Mouse (Mus musculus) forebrain, embryonic 12.5 days (tissue): ENCODE measurements around the gene Lrrc71. TPM values are rescaled to one million over a fixed set of nuclear protein-coding genes. Genes with fewer than 3 reads are reported as not detected.

Experiments used
- ATAC-seq: fragments of 200-750 bp; cut with Nextera tagmentation; 2 replicates; pipeline ENCODE4 v1.8.0; 2017; ENCODE audit warnings: moderate TSS enrichment; ENCODE audit not compliant: low FRiP score
- H3K27ac ChIP-seq: fragments of 300-500 bp; sonication (generic); 2 replicates; pipeline ENCODE4 v1.5.1; 2016; ENCODE audit warnings: mild to moderate bottlenecking
- H3K27me3 ChIP-seq: fragments of 300-500 bp; sonication (generic); 2 replicates; pipeline ENCODE4 v1.6.1; 2016; ENCODE audit warnings: mild to moderate bottlenecking
- H3K36me3 ChIP-seq: fragments of 300-500 bp; sonication (generic); replicated peaks from 2 replicates; pipeline ENCODE4 v1.6.1; 2016; ENCODE audit warnings: mild to moderate bottlenecking
- H3K4me1 ChIP-seq: fragments of 300-500 bp; sonication (generic); 2 replicates; pipeline ENCODE4 v1.6.1; 2016
- H3K4me2 ChIP-seq: fragments of 300-500 bp; sonication (generic); 2 replicates; pipeline ENCODE4 v1.6.1; 2016; ENCODE audit warnings: mild to moderate bottlenecking, moderate library complexity
- H3K4me3 ChIP-seq: fragments of 300-500 bp; sonication (generic); replicated peaks from 2 replicates; pipeline ENCODE4 v1.5.1; 2016; ENCODE audit warnings: mild to moderate bottlenecking
- H3K9ac ChIP-seq: fragments of 300-500 bp; sonication (generic); 2 replicates; pipeline ENCODE4 v1.6.1; 2016; ENCODE audit warnings: mild to moderate bottlenecking
- H3K9me3 ChIP-seq: fragments of 300-500 bp; sonication (generic); 2 replicates; pipeline ENCODE4 v1.6.1; 2016
- WGBS: fragments of 180-500 bp; shearing (Covaris S2); methylation state at CpG from one replicate; pipeline ENCODE4 v1.1.7; 2016; 5-methylcytosine and 5-hydroxymethylcytosine counted together
- polyA plus RNA-seq: library from polyadenylated mRNA; unstranded; fragments of >200 nt; fragmentation: Nextera tagmentation; extraction: Ambion mirVana; gene quantifications from 2 replicates; pipeline ENCODE4 v1.2.1, GENCODE M21; 2016

Lrrc71 gene
- polyA plus RNA-seq, 1 experiment from 2014 or later: 0.26 TPM

DNA sequence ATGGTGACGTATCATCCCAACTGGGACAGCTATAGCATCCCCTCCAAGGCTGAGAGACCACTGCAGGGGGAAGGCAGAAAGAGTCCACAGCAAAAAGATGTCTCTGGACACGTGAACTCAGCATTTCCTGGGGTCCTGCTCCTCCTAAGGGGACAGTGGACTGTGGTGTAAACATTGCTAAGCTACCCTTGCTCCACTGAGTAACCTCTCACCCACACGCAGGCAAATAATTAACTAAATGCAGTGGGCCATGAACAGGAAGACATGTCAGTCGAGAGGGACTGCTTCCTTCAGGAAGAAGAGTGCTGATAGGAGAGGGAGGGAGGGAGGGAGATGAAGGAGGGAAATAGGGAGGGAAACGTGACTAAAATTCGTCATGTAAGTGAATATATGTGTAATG is 22.7 kb upstream of the Lrrc71 start:
- H3K4me1 ChIP-seq: peaks cover 16% of the 10 kb centered on the region; the same call in 1 of the 2 replicates
- H3K36me3 ChIP-seq: no peaks in the 10 kb centered on the region
- H3K4me2 ChIP-seq: no peak overlapping the region
- 63% methylated on average over 6 of the region's 6 CpGs for WGBS
- H3K4me3 ChIP-seq: no peak overlapping the region
- no peaks in the 10 kb centered on the region for H3K9me3 ChIP-seq
- peaks cover 58% of the 10 kb centered on the region for H3K27me3 ChIP-seq
- no peak overlapping the region for H3K27ac ChIP-seq
- ATAC-seq: no peak
- no peak overlapping the region for H3K9ac ChIP-seq

DNA sequence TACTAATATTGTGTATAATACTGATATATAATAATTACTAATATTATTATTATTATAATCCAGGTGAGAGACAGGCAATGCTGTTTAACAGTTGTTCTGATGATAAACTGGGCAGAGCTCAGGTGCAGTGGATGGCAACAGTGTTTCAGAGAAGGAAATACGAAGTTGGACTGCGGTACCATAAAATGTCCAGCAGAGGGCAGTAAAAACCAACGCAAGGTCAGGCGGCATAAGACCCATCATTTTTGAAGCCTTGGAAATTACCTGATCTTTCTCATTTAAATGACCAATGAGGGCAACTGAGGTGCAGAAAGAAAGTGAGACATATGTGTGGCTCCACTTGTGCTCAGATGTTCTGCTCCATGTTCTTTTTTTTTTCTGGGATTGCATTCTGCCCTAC is 21.9 kb upstream of the Lrrc71 start:
- Histone ChIP-seq H3K27me3 (peaks cover 66% of the 10 kb centered on the region), H3K9ac (no peak overlapping the region), H3K36me3 (no peaks in the 10 kb centered on the region), H3K9me3 (no peaks in the 10 kb centered on the region), H3K4me1 (0 out of 2 replicates have a peak, but pooled peaks cover 11% of the 10 kb centered on the region), H3K4me2 (no peak overlapping the region), H3K27ac (no peak overlapping the region), H3K4me3 (no peak overlapping the region)
- under 1% methylated on average over 4 of the region's 4 CpGs for WGBS
- no peak for ATAC-seq

DNA sequence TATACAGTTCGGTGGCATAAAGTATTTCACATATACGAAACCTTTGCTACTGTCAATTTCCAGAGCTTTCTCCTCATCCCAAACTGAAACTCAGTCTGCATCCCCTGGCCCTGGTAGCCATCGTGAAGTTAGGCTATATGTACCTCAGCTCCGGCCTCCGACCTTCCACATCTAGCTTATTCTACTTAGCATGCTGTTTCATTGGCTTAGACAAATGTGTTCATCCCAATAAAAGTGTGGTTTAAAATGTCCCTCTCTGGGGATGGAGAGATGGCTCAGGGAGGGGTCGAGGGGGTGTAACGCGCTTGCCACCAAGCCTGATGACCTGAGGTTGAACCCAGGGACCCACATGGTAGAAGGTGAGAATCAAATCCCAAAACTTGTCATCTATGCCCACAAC is 21.1 kb upstream of the Lrrc71 start:
- H3K27me3 ChIP-seq: peaks cover 72% of the 10 kb centered on the region

DNA sequence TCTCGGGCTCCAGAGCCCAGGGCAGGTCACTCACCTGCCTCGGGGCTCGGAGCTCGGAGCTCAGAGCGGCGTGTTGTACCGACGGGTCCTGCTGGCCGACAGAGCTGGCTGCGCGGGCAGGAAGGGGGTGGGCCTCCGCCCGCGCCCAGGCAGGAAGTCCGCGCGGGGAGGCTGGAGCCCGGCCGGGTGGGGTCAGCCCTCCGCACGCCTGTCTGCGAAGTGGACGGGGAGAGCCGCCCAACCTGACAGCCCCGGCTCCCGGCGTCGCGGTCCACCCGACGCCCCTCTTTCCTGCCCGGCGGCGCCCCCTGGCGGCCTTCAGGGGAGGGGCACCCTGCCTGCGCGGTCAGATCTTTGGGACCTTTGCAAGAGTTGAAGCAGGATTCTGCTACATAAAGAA is 20.4 kb upstream of the Lrrc71 start:
- no peak overlapping the region for H3K27ac ChIP-seq

More for the DNA sequence above, 21.1 kb upstream of the Lrrc71 start:
- Histone ChIP-seq H3K27ac (no peak overlapping the region), H3K36me3 (no peaks in the 10 kb centered on the region), H3K9me3 (no peaks in the 10 kb centered on the region), H3K9ac (no peak overlapping the region), H3K4me2 (no peak overlapping the region), H3K4me1 (0 out of 2 replicates have a peak, but pooled peaks cover 15% of the 10 kb centered on the region), H3K4me3 (no peak overlapping the region)
- no peak for ATAC-seq
- WGBS: 86% methylated on average over 8 of the region's 8 CpGs

DNA sequence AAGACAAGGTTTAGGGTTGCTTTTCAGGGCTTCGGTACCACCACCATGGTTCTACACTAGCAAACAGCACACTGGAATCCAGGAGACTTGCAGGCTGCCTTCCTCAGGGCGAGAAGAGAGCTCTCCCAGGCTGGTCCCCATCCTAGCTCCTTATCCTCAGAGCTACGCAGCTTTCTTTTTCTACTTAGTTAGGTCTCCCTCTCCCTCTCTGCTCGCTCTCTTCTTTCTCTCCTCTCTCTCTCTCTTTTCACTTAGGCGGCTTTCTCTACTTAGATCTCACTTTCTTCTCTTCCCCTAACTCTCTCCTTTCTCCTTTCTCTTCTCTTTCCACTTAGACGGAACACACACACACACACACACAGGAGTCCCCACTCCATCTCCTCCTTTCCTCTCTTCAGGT is 20.0 kb upstream of the Lrrc71 start:
- 0 out of 2 replicates have a peak overlapping the region, but pooled peaks have one; percentile 3 for H3K27ac ChIP-seq

More for the DNA sequence above, 20.4 kb upstream of the Lrrc71 start:
- Histone ChIP-seq H3K9me3 (no peaks in the 10 kb centered on the region), H3K4me1 (peaks cover 20% of the 10 kb centered on the region), H3K27me3 (peaks cover 74% of the 10 kb centered on the region), H3K36me3 (no peaks in the 10 kb centered on the region), H3K4me2 (peak overlapping the region; percentile 50), H3K4me3 (peak overlapping the region; percentile 38), H3K9ac (no peak overlapping the region)
- 2% methylated on average over 37 of the region's 37 CpGs for WGBS
- ATAC-seq: peak; percentile 49

DNA sequence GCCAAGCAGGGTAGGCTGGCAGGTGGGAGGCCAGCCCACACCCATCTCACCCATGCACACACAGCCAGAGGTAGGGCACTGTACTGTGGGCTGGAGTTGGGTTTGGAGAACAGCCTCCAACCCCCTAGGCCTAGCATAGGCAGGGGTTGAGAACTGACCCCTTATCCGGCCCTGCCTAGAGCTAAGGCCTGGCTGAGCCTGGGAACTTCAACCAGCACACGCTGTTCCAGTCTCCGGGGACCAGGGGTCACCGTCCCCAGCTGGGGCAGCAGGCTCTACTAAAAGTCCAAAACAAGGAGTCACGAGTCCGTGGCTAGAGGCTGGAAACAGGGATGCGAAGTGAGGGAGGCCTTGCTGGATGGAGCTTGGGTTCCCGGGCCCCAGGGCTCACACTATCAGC is 19.3 kb upstream of the Lrrc71 start:
- Histone ChIP-seq H3K36me3 (no peaks in the 10 kb centered on the region), H3K4me2 (no peak overlapping the region), H3K9me3 (no peaks in the 10 kb centered on the region), H3K27ac (no peak overlapping the region), H3K4me3 (no peak overlapping the region; the same call in 1 of the 2 replicates), H3K27me3 (peaks cover 81% of the 10 kb centered on the region), H3K9ac (no peak overlapping the region), H3K4me1 (peaks cover 21% of the 10 kb centered on the region)
- 77% methylated on average over 8 of the region's 8 CpGs for WGBS
- ATAC-seq: no peak

More for the DNA sequence above, 20.0 kb upstream of the Lrrc71 start:
- H3K4me1 ChIP-seq: peaks cover 23% of the 10 kb centered on the region
- H3K4me3 ChIP-seq: peak overlapping the region; percentile 38
- peaks cover 74% of the 10 kb centered on the region for H3K27me3 ChIP-seq
- ATAC-seq: no peak
- H3K9ac ChIP-seq: no peak overlapping the region
- H3K9me3 ChIP-seq: no peaks in the 10 kb centered on the region
- H3K36me3 ChIP-seq: no peaks in the 10 kb centered on the region
- 52% methylated on average over 6 of the region's 6 CpGs for WGBS
- peak overlapping the region; percentile 50 for H3K4me2 ChIP-seq

DNA sequence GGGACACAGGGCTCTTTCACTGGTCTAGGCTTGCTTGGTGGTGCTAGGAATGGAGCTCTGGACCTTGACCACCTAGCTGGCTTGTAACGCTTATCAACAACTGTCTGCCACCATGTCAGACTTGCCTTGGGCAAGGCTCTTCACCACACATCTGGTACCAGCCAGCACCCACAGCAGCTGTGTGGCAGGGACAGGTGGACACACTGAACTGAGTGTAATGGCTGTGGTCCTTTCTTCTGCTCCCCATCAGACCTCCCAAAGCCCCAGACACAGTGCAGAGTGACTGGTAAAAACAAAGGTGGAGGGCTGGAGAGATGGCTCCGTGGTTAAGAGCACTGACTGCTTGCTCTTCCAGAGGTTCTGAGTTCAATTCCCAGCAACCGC is 17.9 kb upstream of the Lrrc71 start:
- Histone ChIP-seq H3K9me3 (no peaks in the 10 kb centered on the region), H3K4me2 (no peak overlapping the region), H3K27me3 (peaks cover 74% of the 10 kb centered on the region), H3K4me1 (peaks cover 18% of the 10 kb centered on the region), H3K9ac (no peak overlapping the region), H3K27ac (no peak overlapping the region), H3K36me3 (no peaks in the 10 kb centered on the region), H3K4me3 (no peak overlapping the region)
- 81% methylated on average over 3 of the region's 3 CpGs for WGBS
- ATAC-seq: no peak

DNA sequence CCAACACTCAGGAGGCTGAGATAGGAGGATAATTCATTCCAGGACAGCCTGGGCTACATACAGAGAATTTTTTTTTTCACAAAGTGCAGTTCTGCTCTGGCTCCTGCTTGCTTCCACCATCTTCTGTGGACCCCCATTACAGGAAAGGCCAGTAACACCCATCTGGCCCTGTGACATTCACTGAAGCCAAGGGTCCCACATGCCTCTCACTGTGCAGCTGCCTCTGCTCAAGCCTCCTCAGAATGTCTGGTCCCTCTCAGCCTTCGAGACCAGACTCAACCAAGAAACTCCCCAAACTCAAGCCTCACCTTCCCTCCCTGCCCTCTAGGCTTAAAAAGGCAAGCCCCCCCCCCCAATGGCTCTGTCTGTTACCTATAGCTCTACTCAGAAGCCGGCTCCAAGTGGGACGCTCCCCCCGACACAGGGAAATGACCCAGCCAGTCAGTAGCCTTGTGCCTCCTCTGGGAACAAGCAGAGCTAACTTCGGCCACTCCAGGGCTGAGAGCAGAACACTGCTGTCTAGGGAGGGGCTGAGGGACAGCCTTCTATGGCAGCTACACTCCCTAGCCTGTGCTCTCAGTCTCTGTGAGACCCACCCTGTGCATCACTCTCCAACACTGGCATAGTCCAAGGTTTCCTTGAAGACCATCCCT is 17.3 kb upstream of the Lrrc71 start:
- Histone ChIP-seq H3K9me3 (no peaks in the 10 kb centered on the region), H3K27me3 (peaks cover 70% of the 10 kb centered on the region), H3K4me3 (no peak overlapping the region), H3K4me2 (no peak overlapping the region), H3K9ac (no peak overlapping the region), H3K36me3 (no peaks in the 10 kb centered on the region), H3K27ac (no peak overlapping the region), H3K4me1 (peaks cover 18% of the 10 kb centered on the region)
- no peak for ATAC-seq
- WGBS: 69% methylated on average over 5 of the region's 5 CpGs

DNA sequence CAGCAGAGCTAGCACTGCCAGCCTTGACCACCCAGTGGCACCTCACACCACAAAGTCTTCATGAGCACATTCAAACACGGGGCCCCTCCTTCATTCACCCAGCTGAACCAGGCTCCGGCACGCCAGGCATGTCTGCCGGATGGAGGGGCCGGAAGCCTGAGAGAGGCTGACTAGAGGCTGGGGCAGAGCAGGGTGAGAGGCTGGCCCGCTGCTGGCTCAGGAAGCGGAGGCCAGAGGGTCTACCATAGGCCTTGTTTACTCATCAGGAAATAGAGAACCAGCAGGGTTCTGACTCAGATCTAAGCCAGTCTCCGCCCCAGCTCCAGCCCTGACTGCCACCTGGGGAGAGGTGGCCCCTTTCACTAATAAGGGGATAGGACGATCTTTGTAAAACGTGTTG is 16.7 kb upstream of the Lrrc71 start:
- H3K9ac ChIP-seq: no peak overlapping the region
- no peaks in the 10 kb centered on the region for H3K9me3 ChIP-seq
- WGBS: 16% methylated on average over 10 of the region's 10 CpGs
- H3K36me3 ChIP-seq: no peaks in the 10 kb centered on the region
- no peak overlapping the region for H3K4me2 ChIP-seq
- peaks cover 18% of the 10 kb centered on the region for H3K4me1 ChIP-seq
- peaks cover 67% of the 10 kb centered on the region for H3K27me3 ChIP-seq
- no peak overlapping the region for H3K4me3 ChIP-seq
- ATAC-seq: no peak
- H3K27ac ChIP-seq: peak overlapping the region; percentile 51; the same call in 1 of the 2 replicates

DNA sequence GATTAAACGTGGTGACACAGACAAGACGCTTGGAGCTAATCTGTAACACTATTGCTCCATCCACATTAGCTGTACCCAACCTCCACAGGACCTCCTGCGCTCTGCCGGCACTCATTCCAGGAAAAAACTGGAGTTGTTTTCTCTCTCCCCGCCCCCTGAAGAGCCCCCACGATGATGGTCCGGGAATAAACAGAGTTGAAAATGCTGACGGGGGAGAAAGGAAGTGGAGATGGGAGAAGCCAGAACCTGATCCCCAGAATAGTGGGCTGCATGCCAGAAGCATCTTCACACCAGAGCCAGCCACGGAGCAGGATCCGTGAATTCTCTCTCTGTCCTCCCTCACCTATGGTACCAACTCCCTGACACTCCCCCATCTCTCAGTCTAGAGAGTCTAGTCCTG is 16.1 kb upstream of the Lrrc71 start:
- 40% methylated on average over 10 of the region's 10 CpGs for WGBS
- H3K4me2 ChIP-seq: no peak overlapping the region
- H3K27ac ChIP-seq: no peak overlapping the region
- H3K27me3 ChIP-seq: peaks cover 65% of the 10 kb centered on the region
- no peak overlapping the region for H3K4me3 ChIP-seq
- ATAC-seq: no peak
- no peak overlapping the region for H3K9ac ChIP-seq
- H3K36me3 ChIP-seq: no peaks in the 10 kb centered on the region
- peaks cover 18% of the 10 kb centered on the region for H3K4me1 ChIP-seq
- H3K9me3 ChIP-seq: no peaks in the 10 kb centered on the region

DNA sequence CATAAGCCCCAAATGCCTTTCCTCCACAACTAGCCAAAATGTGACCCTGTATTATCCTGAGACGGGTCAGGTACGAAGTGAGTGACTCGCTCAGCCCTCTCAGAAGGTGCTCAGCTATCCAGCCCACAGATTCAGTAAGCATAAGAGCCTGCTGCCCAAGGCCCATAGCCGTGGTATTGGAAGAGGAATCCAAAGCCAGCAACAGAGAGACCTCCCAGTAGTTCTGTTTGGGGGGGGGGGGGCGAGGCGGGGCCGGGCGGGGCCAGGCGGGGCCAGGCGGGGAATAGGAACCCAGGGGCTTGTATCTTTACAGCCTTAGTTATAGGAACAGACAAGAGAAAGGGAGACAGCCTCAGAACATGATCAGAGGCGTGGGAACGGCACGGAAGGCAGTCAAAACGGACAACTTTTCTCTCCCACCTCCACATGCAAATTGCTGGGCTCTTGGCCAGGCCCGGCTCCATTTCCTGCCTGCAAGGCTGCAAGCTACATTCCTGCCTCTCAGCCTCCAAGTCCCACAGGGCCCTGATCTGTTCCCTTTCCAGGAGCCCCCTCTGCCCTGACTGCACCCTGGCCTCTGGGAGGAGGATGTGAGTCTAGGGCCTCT is 15.4 kb upstream of the Lrrc71 start:
- Histone ChIP-seq H3K4me3 (no peak overlapping the region), H3K27ac (0 out of 2 replicates have a peak overlapping the region, but pooled peaks have one; percentile 31), H3K36me3 (no peaks in the 10 kb centered on the region), H3K9ac (no peak overlapping the region), H3K4me2 (no peak overlapping the region), H3K9me3 (no peaks in the 10 kb centered on the region), H3K4me1 (peaks cover 16% of the 10 kb centered on the region), H3K27me3 (peaks cover 61% of the 10 kb centered on the region)
- WGBS: 28% methylated on average over 15 of the region's 15 CpGs
- no peak for ATAC-seq

DNA sequence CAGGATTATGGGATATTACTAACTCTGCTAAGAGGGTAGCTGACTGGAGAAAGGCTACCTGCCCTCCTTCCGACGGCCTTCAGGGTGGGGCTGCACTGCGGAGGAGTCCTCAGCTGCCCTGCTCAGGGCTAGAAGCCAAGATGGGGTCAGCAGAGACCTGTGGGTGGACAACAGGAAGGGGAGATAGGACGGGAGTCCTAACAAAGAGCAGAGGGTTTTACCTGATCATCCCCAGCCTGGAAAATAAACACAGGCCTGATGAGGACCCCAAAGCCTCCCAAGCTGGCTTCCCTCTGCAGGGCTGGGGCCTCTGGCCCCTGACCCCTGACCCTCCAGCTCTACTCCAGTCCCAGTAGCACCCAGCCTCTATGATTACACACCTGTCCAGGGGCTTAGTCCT is 14.8 kb upstream of the Lrrc71 start:
- H3K4me1 ChIP-seq: peaks cover 15% of the 10 kb centered on the region
- 79% methylated on average over 4 of the region's 4 CpGs for WGBS
- H3K4me3 ChIP-seq: no peak overlapping the region
- H3K9ac ChIP-seq: no peak overlapping the region
- H3K27me3 ChIP-seq: peaks cover 55% of the 10 kb centered on the region
- ATAC-seq: no peak
- no peaks in the 10 kb centered on the region for H3K9me3 ChIP-seq
- no peak overlapping the region for H3K4me2 ChIP-seq
- H3K27ac ChIP-seq: 0 out of 2 replicates have a peak overlapping the region, but pooled peaks have one; percentile 21
- no peaks in the 10 kb centered on the region for H3K36me3 ChIP-seq
